ENCODE assay signal across 17 mouse cellular contexts in the genomic region with DNA sequence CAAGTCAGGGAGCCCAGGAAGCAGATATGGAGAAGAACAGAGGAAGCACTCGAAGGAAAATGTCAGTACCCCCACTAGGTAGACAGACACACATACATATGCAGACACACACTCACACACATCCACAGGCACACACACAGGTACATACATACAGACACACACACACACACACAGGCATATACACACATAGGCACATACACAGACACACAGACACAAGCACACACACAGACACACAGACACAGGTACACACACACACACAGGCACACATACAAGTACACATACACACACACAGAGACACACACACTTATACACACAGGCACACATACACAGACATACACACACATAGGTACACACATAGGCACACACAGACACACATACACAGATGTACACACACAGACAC.
"Had no signal": no experiment of that assay in that cellular context is flagged by ENCODE, and none has a peak within 500 bp of the region (broad histone marks: within the 10 kb centered on the region; RNA-seq: fewer than 3 reads in every experiment).

No protein-coding gene starts in this region.

- H3K4me1 ChIP-seq: liver, embryonic 12.5 days; liver, embryonic 15.5 days had no signal

- H3K9me3 ChIP-seq: limb, embryonic 13.5 days; liver, embryonic 12.5 days; liver, embryonic 15.5 days; lung, embryonic 15.5 days had no signal

- H3K4me2 ChIP-seq: liver, embryonic 12.5 days; liver, embryonic 15.5 days; lung, embryonic 15.5 days had no signal

- H3K36me3 ChIP-seq: limb, embryonic 13.5 days; liver, embryonic 12.5 days; liver, embryonic 15.5 days; lung, embryonic 15.5 days had no signal

- ATAC-seq: liver, embryonic 12.5 days had no signal

- H3K9ac ChIP-seq: limb, embryonic 13.5 days; liver, embryonic 12.5 days; liver, embryonic 15.5 days; lung, embryonic 15.5 days had no signal

- H3K27ac ChIP-seq: layer of hippocampus, adult 2 months; left cerebral cortex, adult 2 months; liver, embryonic 12.5 days; liver, embryonic 15.5 days; lung, embryonic 15.5 days had no signal

- H3K27me3 ChIP-seq: limb, embryonic 13.5 days; liver, embryonic 12.5 days; liver, embryonic 15.5 days; lung, embryonic 15.5 days had no signal

- H3K4me3 ChIP-seq: layer of hippocampus, adult 2 months; left cerebral cortex, adult 2 months; limb, embryonic 13.5 days; liver, embryonic 12.5 days; liver, embryonic 15.5 days; lung, embryonic 15.5 days had no signal

- DNase-seq: kidney, adult 11 months; kidney, adult 8-10 months; kidney, postnatal 25 days; layer of hippocampus, adult 9-11 months; layer of hippocampus, postnatal 36 days; liver; lung, adult 18-20 months; lung, postnatal 10 days; lung, postnatal 36 days; thymus, adult 18-20 months; thymus, postnatal 36 days had no signal
